Mouse (Mus musculus) ES-E14 (cell line): ENCODE data around the gene Sparc. TPM values are rescaled to one million over a fixed set of nuclear protein-coding genes. Genes with fewer than 3 reads are reported as not detected.
A peak's percentile ranks its signal among the peaks of the same experiment; 100 is the strongest.

Source experiments
- DNase-seq: peaks from one replicate; pipeline ENCODE4 v3.0.0-alpha.2; 2013; ENCODE audit warnings: low read depth, low spot score
- H3K27ac ChIP-seq: 2 replicates; pipeline ENCODE4 v1.5.1; 2012; ENCODE audit warnings: low read depth, mild to moderate bottlenecking, low read length, moderate library complexity, mixed read lengths; ENCODE audit not compliant: poor library complexity, insufficient read depth, severe bottlenecking
- H3K36me3 ChIP-seq: 2 replicates; pipeline ENCODE4 v1.6.1; 2012; ENCODE audit warnings: mild to moderate bottlenecking, low read length, moderate library complexity, mixed read lengths; ENCODE audit not compliant: control insufficient read depth, poor library complexity, insufficient read depth, severe bottlenecking
- H3K4me1 ChIP-seq, 2 experiments: fragments of 150-350 bp in 1 of 2; sonication (generic) in 1 of 2; 2 replicates each; pipeline ENCODE4 v1.6.1; 2012; ENCODE audit warnings: low read length in 2 of 2, mild to moderate bottlenecking in 1 of 2, mixed read lengths in 1 of 2; ENCODE audit not compliant: control insufficient read depth in 2 of 2, insufficient read depth in 2 of 2, poor library complexity in 1 of 2
- H3K4me3 ChIP-seq, 2 experiments: fragments of 150-350 bp in 1 of 2; sonication (generic) in 1 of 2; 2 replicates each; pipeline ENCODE4 v1.5.1; 2012; ENCODE audit warnings: low read length in 2 of 2, low read depth in 1 of 2, mild to moderate bottlenecking in 1 of 2, mixed read lengths in 1 of 2; ENCODE audit not compliant: insufficient read depth in 1 of 2, poor library complexity in 1 of 2, severe bottlenecking in 1 of 2
- H3K9ac ChIP-seq: 2 replicates; pipeline ENCODE4 v1.6.1; 2012; ENCODE audit warnings: low read depth, mild to moderate bottlenecking, low read length, mixed read lengths; ENCODE audit not compliant: poor library complexity, insufficient read depth, severe bottlenecking
- H3K9me3 ChIP-seq: fragments of 150-350 bp; sonication (generic); 2 replicates; pipeline ENCODE4 v1.6.1; 2012; ENCODE audit warnings: low read depth, mild to moderate bottlenecking, low read length; ENCODE audit not compliant: control insufficient read depth, insufficient read depth
- CHD2 ChIP-seq: IDR thresholded peaks from 2 replicates; pipeline ENCODE4 v1.6.1; 2014; ENCODE audit warnings: mild to moderate bottlenecking, low read depth, low read length, inconsistent platforms
- HCFC1 ChIP-seq: IDR thresholded peaks from 2 replicates; pipeline ENCODE4 v1.6.1; 2012; ENCODE audit warnings: low read length, inconsistent platforms, borderline replicate concordance; ENCODE audit not compliant: insufficient read depth
- MAFK ChIP-seq: IDR thresholded peaks from 2 replicates; pipeline ENCODE4 v1.6.1; 2014; ENCODE audit warnings: mild to moderate bottlenecking, low read depth, low read length, inconsistent platforms; ENCODE audit not compliant: insufficient read depth
- ZC3H11A ChIP-seq: IDR thresholded peaks from 2 replicates; pipeline ENCODE4 v1.6.1; 2012; ENCODE audit warnings: low read depth, mild to moderate bottlenecking, inconsistent platforms, low read length, borderline replicate concordance
- ZNF384 ChIP-seq: IDR thresholded peaks from 2 replicates; pipeline ENCODE4 v1.6.1; 2012; ENCODE audit warnings: low read depth, low read length, inconsistent platforms
- in situ Hi-C, 2 experiments: fragments of 600-800 bp; cut with MboI; formaldehyde crosslinking; loops; one replicate each; pipeline ENCODE4 v1.15.1; 2025; ENCODE audit warnings: low sequenced_read_pairs in 2 of 2, inconsistent platforms in 1 of 2; ENCODE audit not compliant: unreplicated experiment in 2 of 2
- total RNA-seq: library from RNA; depleted of rRNA; stranded (reverse); fragments of 300-350 nt; gene quantifications from 2 replicates; pipeline ENCODE4 v1.2.3, GENCODE M21; 2012

Sparc gene
- total RNA-seq, 1 experiment: 485 TPM

DNA sequence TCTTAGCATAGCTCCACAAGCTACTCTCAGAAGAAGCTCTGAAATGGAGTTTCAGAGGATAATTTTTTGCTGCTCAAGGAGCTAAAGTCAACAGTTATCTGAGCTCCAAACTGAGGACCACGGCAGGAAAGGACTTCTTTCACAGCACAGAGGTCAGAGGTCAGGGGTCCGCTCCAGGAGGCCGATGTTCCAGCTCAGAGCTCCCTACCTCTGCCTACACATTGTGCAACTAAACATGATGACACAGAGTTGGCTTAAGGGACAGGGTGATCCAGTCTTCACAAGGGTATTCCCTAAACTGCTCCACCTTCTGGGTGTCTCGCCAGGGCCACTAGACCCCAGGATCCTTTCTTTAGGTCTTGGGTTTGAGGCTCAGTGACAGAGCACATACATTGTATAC is 35.5 kb upstream of the Sparc start:
- Histone ChIP-seq H3K4me3 (no peak overlapping the region), H3K36me3 (peaks cover 14% of the 10 kb centered on the region), H3K27ac (no peak overlapping the region), H3K9me3 (no peaks in the 10 kb centered on the region), H3K9ac (no peak overlapping the region), H3K4me1 (peaks cover 2 to 16% of the 10 kb centered on the region in 2 experiments; a peak in 3 of 4 replicates)
- in situ Hi-C loops: no loop called here
- no peak for TF ChIP-seq CHD2
- no peak for TF ChIP-seq ZNF384
- TF ChIP-seq ZC3H11A: no peak
- no peak for TF ChIP-seq HCFC1
- no peak for TF ChIP-seq MAFK
- DNase-seq: no peak

DNA sequence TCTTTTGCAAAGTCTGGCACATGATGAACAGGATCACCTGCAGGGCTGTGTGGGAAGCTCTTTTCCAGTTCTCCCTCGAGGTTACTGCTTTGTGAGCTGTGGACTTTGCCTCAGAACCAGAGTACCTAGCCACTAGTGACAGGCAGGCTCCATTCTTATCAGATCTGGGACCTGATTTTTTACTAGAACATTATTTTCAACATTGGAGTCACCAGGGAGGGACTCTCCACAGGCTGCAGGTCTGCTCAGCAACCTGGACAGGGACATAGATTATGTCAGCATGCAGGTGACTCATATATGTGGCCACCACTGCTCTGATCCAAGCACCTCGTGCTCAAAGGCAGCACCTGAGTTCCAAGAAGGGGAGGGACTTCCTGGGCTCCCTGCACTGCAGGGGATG is 32.2 kb upstream of the Sparc start:
- TF ChIP-seq CHD2 (no peak), HCFC1 (no peak), MAFK (no peak), ZNF384 (no peak), ZC3H11A (no peak)
- no peaks in the 10 kb centered on the region for H3K9me3 ChIP-seq
- no peak overlapping the region for H3K27ac ChIP-seq
- in situ Hi-C loops: no loop called here
- H3K9ac ChIP-seq: no peak overlapping the region
- peaks cover 31% of the 10 kb centered on the region for H3K36me3 ChIP-seq
- H3K4me3 ChIP-seq: no peak overlapping the region
- DNase-seq: no peak
- peaks cover 2 to 20% of the 10 kb centered on the region in 2 experiments; a peak in 3 of 4 replicates for H3K4me1 ChIP-seq

DNA sequence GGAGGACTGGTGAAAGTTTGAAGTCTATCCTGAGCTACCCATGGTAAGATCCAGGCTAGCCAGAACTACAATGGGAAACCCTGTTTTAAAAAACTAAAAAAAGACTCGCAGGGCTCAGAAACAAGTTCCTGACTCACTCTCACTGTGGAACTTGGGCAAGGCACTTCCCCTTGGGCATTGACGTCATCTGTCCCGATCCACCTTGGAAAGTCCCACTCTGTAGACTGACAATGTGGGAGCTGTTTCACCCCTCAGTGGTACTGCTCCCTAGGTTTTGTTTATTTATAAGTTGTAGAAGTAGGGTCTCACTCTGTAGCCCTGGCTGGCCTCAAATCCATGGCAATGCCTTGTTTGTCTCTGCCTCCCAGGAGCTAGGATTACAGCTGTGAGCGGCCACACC is 30.7 kb upstream of the Sparc start:
- DNase-seq: no peak
- in situ Hi-C loops: no loop called here
- Histone ChIP-seq H3K4me1 (peaks cover 2 to 22% of the 10 kb centered on the region in 2 experiments; a peak in 3 of 4 replicates), H3K4me3 (no peak overlapping the region), H3K36me3 (peaks cover 44% of the 10 kb centered on the region), H3K27ac (no peak overlapping the region), H3K9ac (no peak overlapping the region), H3K9me3 (no peaks in the 10 kb centered on the region)
- TF ChIP-seq ZC3H11A: no peak
- TF ChIP-seq ZNF384: no peak
- TF ChIP-seq CHD2: no peak
- no peak for TF ChIP-seq HCFC1
- no peak for TF ChIP-seq MAFK

DNA sequence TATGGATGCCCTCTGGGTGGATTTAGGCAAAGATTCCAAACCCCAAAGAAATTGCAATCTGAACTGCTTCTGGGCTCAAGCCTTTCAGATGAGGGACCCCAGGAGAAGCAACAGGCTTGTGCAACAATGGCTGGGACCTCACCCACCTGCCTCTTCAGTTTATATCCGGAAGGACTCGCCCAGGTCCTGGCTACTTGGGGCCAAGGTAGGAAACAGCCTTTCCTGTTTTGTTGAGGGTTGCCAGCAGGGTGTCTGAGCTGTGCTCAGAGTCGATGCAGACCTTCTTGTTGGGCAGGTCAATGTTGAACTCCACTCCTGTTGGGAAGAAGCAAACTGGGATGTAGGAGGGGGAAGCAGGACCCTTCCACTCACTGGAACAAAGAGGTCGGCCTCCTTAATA is 27.3 kb upstream of the Sparc start:
- Histone ChIP-seq H3K4me1 (peaks cover 2 to 13% of the 10 kb centered on the region in 2 experiments; a peak in 3 of 4 replicates), H3K4me3 (no peak overlapping the region), H3K9me3 (no peaks in the 10 kb centered on the region), H3K27ac (peak overlapping the region; percentile 32; the same call in 1 of the 2 replicates), H3K36me3 (peaks cover 57% of the 10 kb centered on the region), H3K9ac (no peak overlapping the region)
- TF ChIP-seq CHD2 (no peak), MAFK (no peak), HCFC1 (no peak), ZC3H11A (no peak), ZNF384 (no peak)
- DNase-seq: no peak
- in situ Hi-C loops: no loop called here

DNA sequence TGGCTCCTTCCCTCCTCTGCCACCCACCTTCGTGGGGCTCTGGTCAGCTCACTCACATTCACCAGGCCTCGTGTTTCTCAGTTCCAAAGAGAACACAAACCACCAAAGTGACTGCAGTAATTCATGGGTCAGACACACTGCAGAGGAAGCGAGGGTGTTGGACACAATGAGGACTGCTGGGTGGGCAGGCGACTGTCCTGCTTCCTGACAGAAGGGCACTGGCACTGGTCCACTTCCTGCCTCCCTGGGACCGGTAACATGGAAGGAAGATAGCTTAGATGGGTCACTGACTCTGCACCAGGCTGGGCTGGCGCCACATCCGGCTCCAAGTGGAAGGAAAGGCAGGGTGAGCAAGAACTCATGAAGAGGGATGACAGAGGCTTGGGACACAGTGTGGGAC is 26.5 kb upstream of the Sparc start:
- peak overlapping the region; percentile 30; the same call in 1 of the 2 replicates for H3K27ac ChIP-seq
- no peak overlapping the region for H3K4me3 ChIP-seq
- H3K9ac ChIP-seq: no peak overlapping the region
- H3K9me3 ChIP-seq: no peaks in the 10 kb centered on the region
- no peak for DNase-seq
- H3K36me3 ChIP-seq: peaks cover 56% of the 10 kb centered on the region
- no peak for TF ChIP-seq HCFC1
- no peak for TF ChIP-seq ZNF384
- no peak for TF ChIP-seq CHD2
- TF ChIP-seq MAFK: no peak
- TF ChIP-seq ZC3H11A: no peak
- peaks cover 0 to 11% of the 10 kb centered on the region in 2 experiments; a peak in 3 of 4 replicates for H3K4me1 ChIP-seq
- in situ Hi-C loops: loop anchor here (5.0 to 10.0 kb wide), 2 partner anchors 55 to 247 kb away; partner anchors contain the start of gene Slc36a1 (in 1 of the 2)
